Mouse (Mus musculus) gastrocnemius, postnatal 36 days (tissue): Measurements from ENCODE around the gene Dydc1. TPM values are rescaled to one million over a fixed set of nuclear protein-coding genes. Genes with fewer than 3 reads are reported as not detected.

Experiments used
- DNase-seq, 2 experiments: peaks; one replicate each; pipeline ENCODE4 v3.0.0; 2022
- intact Hi-C: fragments of 180-260 bp; cut with DNase I; formaldehyde crosslinking; loops from one replicate; pipeline ENCODE4 v1.15.1; 2025
- total RNA-seq, 2 experiments: library from RNA; stranded (reverse); gene quantifications; 2 replicates each; pipeline ENCODE4 v1.2.3; 2021

The Dydc1 gene
- total RNA-seq, 2 experiments from 2014 or later = not detected

DNA sequence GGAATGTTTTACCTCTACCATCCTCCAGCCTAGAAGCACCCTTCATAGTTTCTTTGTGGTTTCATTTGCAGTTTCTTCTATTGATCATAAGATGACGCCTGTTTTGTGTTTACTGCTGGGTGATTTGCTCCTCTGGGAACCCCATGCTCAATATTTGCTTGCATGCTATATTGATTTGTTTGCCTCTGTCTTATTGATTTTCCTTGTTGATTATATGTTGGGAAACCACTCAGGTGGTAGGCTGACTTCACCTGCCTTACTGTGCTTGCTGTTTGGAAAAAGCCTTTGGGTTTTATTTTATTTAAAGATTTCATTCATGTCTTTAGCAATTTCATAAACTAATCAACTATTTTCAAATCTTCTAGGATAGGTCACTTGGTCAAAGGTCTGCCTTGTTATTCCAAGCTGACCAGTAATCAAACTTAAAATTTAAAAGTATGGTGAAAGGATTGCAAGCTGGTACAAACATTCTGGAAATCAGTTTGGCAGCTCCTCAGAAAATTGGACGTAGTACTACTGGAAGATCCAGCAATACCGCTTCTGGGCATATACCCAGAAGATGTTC lies 23.7 kb downstream of the Dydc1 start:
- DNase-seq = no peak
- intact Hi-C loops = no loop called here

DNA sequence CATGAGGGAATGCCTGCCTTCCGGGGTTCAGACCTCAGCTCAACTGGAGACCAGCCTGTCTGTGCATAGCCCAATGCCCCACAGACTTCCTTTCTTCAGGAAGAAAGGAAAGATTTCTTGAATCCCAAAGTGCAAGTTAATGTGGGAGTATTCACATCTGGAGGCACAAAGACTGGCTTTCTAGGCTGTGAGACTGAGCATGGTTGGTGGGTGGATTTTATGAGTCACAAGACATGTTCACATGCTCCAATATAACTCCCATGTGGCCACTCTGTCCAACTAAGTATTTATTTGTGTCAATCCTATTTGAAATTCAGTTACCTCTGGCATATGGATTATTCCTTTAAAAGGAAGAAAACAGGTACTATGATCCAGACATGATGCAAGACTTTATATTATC lies 26.0 kb downstream of the Dydc1 start:
- intact Hi-C loops = no loop called here
- no peak for DNase-seq

- DNase-seq = no peak
- intact Hi-C loops = no loop called here
Observed at GRCm38 (mm10) chr14:41100712-41101111, 28.0 kb downstream of the Dydc1 start.

- intact Hi-C loops = no loop called here
- DNase-seq = no peak
Observed at GRCm38 (mm10) chr14:41101242-41101641, 28.5 kb downstream of the Dydc1 start.

GRCm38 (mm10) chr14:41102269-41102668 lies 29.6 kb downstream of the Dydc1 start:
- DNase-seq = no peak
- intact Hi-C loops = no loop called here

- intact Hi-C loops = no loop called here
- no peak for DNase-seq
Observed at GRCm38 (mm10) chr14:41104853-41105444, 32.2 kb downstream of the Dydc1 start, which contains the start of gene Mat1a. Gene Mat1a (plus strand): TSS chr14:41105035.

DNA sequence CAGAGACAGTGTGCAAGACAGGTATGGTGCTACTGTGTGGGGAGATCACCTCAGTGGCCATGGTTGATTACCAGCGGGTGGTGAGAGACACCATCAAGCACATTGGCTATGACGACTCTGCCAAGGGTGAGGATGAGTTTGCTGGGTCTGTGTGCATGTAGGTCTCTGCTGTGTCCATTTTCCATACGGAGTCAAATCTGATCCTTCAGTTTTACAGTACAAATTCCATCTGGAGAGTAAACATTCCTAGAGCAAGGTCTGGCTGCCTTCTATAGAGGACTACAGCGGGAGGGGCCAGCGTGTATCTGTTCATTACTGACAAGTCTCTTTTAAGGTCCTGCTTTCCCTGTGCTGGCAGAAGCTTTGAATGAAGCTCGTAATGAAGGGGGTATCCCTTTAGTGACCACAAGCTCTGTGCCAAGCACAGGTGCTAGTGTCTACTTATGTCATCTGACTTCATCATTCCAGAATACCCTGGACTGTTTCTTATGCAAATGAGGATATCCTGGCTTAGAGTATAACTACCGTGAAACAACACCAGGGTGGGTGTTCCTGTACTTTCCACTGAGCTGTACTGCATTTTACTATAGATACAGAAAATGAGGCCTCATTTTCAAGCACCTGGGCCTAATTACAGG lies 38.4 kb downstream of the Dydc1 start:
- intact Hi-C loops = no loop called here
- no peak for DNase-seq

- intact Hi-C loops = no loop called here
Observed at GRCm38 (mm10) chr14:41112944-41113343, 40.2 kb downstream of the Dydc1 start.

GRCm38 (mm10) chr14:41116271-41116670 lies 43.6 kb downstream of the Dydc1 start:
- no peak for DNase-seq
- intact Hi-C loops = no loop called here

More at GRCm38 (mm10) chr14:41112944-41113343, 40.2 kb downstream of the Dydc1 start:
- no peak for DNase-seq

DNA sequence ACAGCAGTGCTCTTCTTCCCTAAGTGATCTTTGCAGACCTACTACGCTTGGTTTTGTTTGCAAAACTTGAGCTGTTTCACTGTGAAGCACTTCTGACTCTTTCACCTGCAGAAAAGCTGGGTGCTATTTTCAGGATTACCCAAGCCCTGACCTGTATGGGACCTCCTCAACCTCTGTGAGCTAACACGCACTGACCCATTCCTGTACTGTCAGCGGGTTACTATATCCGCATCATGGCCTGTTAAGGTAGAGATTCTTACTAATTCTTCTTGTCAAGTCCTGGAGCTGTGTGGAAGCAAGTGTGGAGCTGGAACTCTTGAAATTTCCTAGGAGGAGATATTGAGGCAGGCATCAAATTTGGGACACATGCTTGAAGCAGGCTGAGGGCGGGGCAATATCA lies 52.0 kb downstream of the Dydc1 start:
- DNase-seq = no peak
- intact Hi-C loops = no loop called here

DNA sequence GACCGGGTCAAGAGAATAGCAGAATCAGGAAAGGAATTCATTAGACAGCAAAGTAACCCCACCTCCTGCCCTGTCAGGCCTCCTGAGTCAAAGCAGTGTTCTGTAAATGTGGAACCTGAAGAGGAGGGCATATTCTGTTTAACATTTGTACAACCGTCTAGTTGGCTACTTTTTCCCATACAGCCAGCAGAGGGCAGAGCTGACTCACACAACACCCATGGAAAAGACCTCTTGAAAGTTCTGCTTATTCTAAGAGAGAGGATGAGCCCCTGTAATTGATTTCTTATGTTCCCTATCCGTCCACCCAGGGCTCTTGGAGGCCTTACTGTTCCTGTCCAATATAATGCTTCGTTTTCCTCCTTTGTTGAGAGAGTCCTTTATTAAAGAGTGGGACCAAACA lies 55.3 kb downstream of the Dydc1 start:
- intact Hi-C loops = no loop called here
- no peak for DNase-seq

DNA sequence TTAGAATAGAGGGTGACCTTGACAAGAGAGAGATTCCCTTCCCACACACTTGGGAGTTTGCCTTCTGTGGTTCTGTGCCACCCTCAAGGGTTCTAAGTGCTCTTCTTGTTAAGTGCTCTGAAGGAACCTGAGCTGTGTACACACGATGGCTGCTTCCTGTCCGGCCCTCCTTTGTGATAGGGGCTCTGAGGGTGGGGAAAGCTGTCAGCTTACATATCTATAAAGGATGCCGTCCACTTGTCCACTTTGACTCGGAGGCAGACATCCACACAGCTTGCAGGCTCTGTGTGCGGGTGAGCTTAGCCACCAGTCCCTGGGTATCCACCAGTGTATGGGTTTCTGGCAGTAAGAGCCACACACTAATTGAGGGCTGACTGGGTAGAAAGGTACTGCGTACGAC lies 58.8 kb downstream of the Dydc1 start, which contains the start of gene Sftpa1:
Gene Sftpa1, plus strand, starts transcription at position 243 of the 400 bp plus-strand sequence.
- no peak for DNase-seq
- intact Hi-C loops = no loop called here

GRCm38 (mm10) chr14:41137006-41137405 lies 64.3 kb downstream of the Dydc1 start:
- intact Hi-C loops = no loop called here
- no peak for DNase-seq

- intact Hi-C loops = no loop called here
- no peak for DNase-seq
Observed at GRCm38 (mm10) chr14:41140686-41141085, 68.0 kb downstream of the Dydc1 start.

Other genes with a start within 250 kb of the Dydc1 start
- under 1 TPM; 0.33 to 0.44 TPM for gene Sh2d4b, start 179.6 kb upstream of the Dydc1 start, total RNA-seq
- gene Tspan14, start 106.1 kb upstream of the Dydc1 start, total RNA-seq = 10 to 100 TPM; 11.5 to 12.1 TPM
- gene Fam213a, start 59.1 kb upstream of the Dydc1 start, total RNA-seq = 10 to 100 TPM; 13.1 to 19.1 TPM
- not detected for gene Dydc2, start 3.7 kb upstream of the Dydc1 start, total RNA-seq
- under 1 TPM in 1 of 2 experiments, not detected in 1; 0.36 TPM for gene Mat1a, start 32.1 kb downstream of the Dydc1 start, total RNA-seq
- gene Sftpa1, start 58.9 kb downstream of the Dydc1 start, total RNA-seq = not detected
- not detected for gene Mbl1, start 78.5 kb downstream of the Dydc1 start, total RNA-seq
- not detected for gene Sftpd, start 112.2 kb downstream of the Dydc1 start, total RNA-seq
- gene Gm2832, start 205.9 kb downstream of the Dydc1 start, total RNA-seq = not detected